Mouse (Mus musculus) E14TG2a.4 (cell line): ENCODE results near the gene Atp6v1c2.

ENCODE experiments used
- CTCF ChIP-seq: conservative IDR thresholded peaks from 2 replicates; pipeline ENCODE4 v1.5.1; 2014; ENCODE audit warnings: low read length
- POU5F1 ChIP-seq: IDR thresholded peaks from 2 replicates; pipeline ENCODE4 v1.6.1; 2014; ENCODE audit warnings: low read length, borderline replicate concordance

DNA sequence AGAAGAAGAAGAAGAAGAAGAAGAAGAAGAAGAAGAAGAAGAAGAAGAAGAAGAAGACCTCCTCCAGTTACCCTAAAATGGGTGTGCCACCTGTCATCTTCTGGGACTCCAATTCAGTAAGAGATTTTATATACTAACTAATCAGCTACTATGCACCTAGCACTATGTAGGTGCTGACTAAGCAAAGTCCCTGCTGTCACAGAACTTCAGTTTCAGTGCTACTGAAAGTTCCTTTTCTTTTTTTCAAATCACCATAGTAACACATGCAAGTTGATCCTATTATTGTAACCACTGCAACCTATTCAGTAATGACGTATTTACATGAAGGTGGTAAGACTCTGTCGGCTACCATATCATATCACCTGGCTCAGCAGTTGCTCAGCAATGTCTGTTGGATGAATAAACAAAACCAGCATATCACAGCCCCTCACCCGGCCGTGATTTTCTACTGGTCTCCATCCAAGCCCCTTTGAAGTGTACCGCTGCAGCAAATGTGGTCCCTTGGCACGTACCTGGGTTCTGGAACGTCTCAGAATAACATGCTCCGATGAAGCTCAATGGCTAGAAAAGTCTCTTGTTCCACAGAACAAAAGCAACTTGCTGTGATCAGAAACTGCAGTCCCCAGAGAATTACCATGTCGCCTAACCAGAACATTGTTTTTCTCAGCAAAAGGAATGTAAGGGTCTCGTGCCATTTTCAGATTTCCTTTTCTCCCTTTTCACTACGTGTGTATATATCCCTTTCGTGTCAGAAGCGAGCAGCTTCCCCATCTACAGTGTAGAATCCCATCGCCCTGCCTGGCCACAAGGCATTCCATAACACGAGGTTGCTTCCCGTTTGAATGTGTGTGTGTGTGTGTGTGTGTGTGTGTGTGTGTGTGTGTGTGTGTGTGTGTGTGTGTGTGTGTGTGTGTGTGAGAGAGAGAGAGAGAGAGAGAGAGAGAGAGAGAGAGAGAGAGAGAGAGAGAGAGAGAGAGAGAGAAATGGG is 18.0 kb downstream of the Atp6v1c2 start:
- no peak for TF ChIP-seq CTCF
- TF ChIP-seq POU5F1: no peak
